Mouse (Mus musculus): ENCODE measurements around the gene Krtap3-3. TPM values are rescaled to one million over a fixed set of nuclear protein-coding genes. Genes with fewer than 3 reads are reported as not detected.
"Not testable (repeated sequence)": the region's sequence is repeated elsewhere in the genome, so short reads cannot be mapped to it uniquely, and the experiment has no call there.

Gene Krtap3-3
- polyA plus RNA-seq (2015; fragmentation: Nextera tagmentation; extraction: Ambion mirVana) = not detected in 2 replicates

- no peak within 1 kb of the TSS for H3K4me3 ChIP-seq
- H3K4me2 ChIP-seq = no peak within 1 kb of the TSS
- H3K9me3 ChIP-seq = no peaks in the 10 kb centered on the region
- no peaks in the 10 kb centered on the region for H3K36me3 ChIP-seq
- H3K9ac ChIP-seq = no peak within 1 kb of the TSS
- H3K27ac ChIP-seq = no peak within 1 kb of the TSS
- H3K27me3 ChIP-seq = no peaks in the 10 kb centered on the region
- 70% methylated on average over 4 of the region's 4 CpGs for WGBS
- H3K4me1 ChIP-seq = no peaks in the 10 kb centered on the region
- no peak for ATAC-seq (ENCODE audit: insufficient number of reproducible peaks, insufficient read depth, low FRiP score, low TSS enrichment, low read depth)
Measured at GRCm38 (mm10) chr11:99550765-99551164, at the start of gene Krtap3-3. Gene Krtap3-3, minus strand, starts transcription at chr11:99550865.

- H3K36me3 ChIP-seq; H3K4me1 ChIP-seq; H3K4me3 ChIP-seq; H3K4me2 ChIP-seq; H3K27ac ChIP-seq; H3K9me3 ChIP-seq; H3K9ac ChIP-seq; H3K27me3 ChIP-seq; ATAC-seq (ENCODE audit: insufficient number of reproducible peaks, insufficient read depth, low FRiP score, low TSS enrichment, low read depth): not testable (repeated sequence)
- WGBS = 84% methylated on average over 6 of the region's 6 CpGs
Measured at GRCm38 (mm10) chr11:99597742-99598141, 47.1 kb upstream of the Krtap3-3 start, which contains the start of gene Krtap9-3. Gene Krtap9-3, minus strand, starts transcription at chr11:99598105.

- 84% methylated on average over 6 of the region's 6 CpGs for WGBS
- no peak within 1 kb of the TSS for H3K4me2 ChIP-seq
- no peaks in the 10 kb centered on the region for H3K9me3 ChIP-seq
- H3K36me3 ChIP-seq = no peaks in the 10 kb centered on the region
- H3K4me3 ChIP-seq = no peak within 1 kb of the TSS
- no peaks in the 10 kb centered on the region for H3K27me3 ChIP-seq
- no peak within 1 kb of the TSS for H3K9ac ChIP-seq
- ATAC-seq (ENCODE audit: insufficient number of reproducible peaks, insufficient read depth, low FRiP score, low TSS enrichment, low read depth) = no peak
- H3K4me1 ChIP-seq = no peaks in the 10 kb centered on the region
- no peak within 1 kb of the TSS for H3K27ac ChIP-seq
Measured at GRCm38 (mm10) chr11:99590981-99591380, 40.3 kb upstream of the Krtap3-3 start, which contains the start of gene Krtap1-3. Gene Krtap1-3, minus strand, starts transcription at chr11:99591339.

GRCm38 (mm10) chr11:99585096-99585495 is 34.4 kb upstream of the Krtap3-3 start:
- Histone ChIP-seq H3K36me3 (no peaks in the 10 kb centered on the region), H3K4me3 (no peak overlapping the region), H3K9ac (no peak overlapping the region), H3K27me3 (no peaks in the 10 kb centered on the region), H3K9me3 (no peaks in the 10 kb centered on the region), H3K4me1 (no peaks in the 10 kb centered on the region), H3K4me2 (no peak overlapping the region), H3K27ac (no peak overlapping the region)
- no peak for ATAC-seq (ENCODE audit: insufficient number of reproducible peaks, insufficient read depth, low FRiP score, low TSS enrichment, low read depth)
- WGBS = 91% methylated on average over 7 of the region's 7 CpGs

- 71% methylated on average over 5 of the region's 5 CpGs for WGBS
- no peak within 1 kb of the TSS for H3K9ac ChIP-seq
- no peak within 1 kb of the TSS for H3K4me3 ChIP-seq
- no peak for ATAC-seq (ENCODE audit: insufficient number of reproducible peaks, insufficient read depth, low FRiP score, low TSS enrichment, low read depth)
- no peaks in the 10 kb centered on the region for H3K9me3 ChIP-seq
- H3K4me1 ChIP-seq = no peaks in the 10 kb centered on the region
- H3K27ac ChIP-seq = no peak within 1 kb of the TSS
- H3K27me3 ChIP-seq = no peaks in the 10 kb centered on the region
- no peak within 1 kb of the TSS for H3K4me2 ChIP-seq
- H3K36me3 ChIP-seq = no peaks in the 10 kb centered on the region
Measured at GRCm38 (mm10) chr11:99583245-99583704, 32.6 kb upstream of the Krtap3-3 start, which contains the start of gene Krtap1-4. Gene Krtap1-4, minus strand, starts transcription at chr11:99583654.

GRCm38 (mm10) chr11:99581564-99581963 is 30.9 kb upstream of the Krtap3-3 start:
- Histone ChIP-seq H3K9me3 (no peaks in the 10 kb centered on the region), H3K36me3 (no peaks in the 10 kb centered on the region), H3K27me3 (no peaks in the 10 kb centered on the region), H3K4me2 (no peak overlapping the region), H3K27ac (no peak overlapping the region), H3K4me3 (no peak overlapping the region), H3K9ac (no peak overlapping the region), H3K4me1 (no peaks in the 10 kb centered on the region)
- 79% methylated on average over 6 of the region's 6 CpGs for WGBS
- no peak for ATAC-seq (ENCODE audit: insufficient number of reproducible peaks, insufficient read depth, low FRiP score, low TSS enrichment, low read depth)

GRCm38 (mm10) chr11:99581051-99581450 is 30.4 kb upstream of the Krtap3-3 start:
- no peak for ATAC-seq (ENCODE audit: insufficient number of reproducible peaks, insufficient read depth, low FRiP score, low TSS enrichment, low read depth)
- 82% methylated on average over 5 of the region's 5 CpGs for WGBS
- H3K36me3 ChIP-seq = no peaks in the 10 kb centered on the region
- H3K9ac ChIP-seq = no peak overlapping the region
- H3K27ac ChIP-seq = no peak overlapping the region
- no peak overlapping the region for H3K4me2 ChIP-seq
- H3K27me3 ChIP-seq = no peaks in the 10 kb centered on the region
- H3K4me3 ChIP-seq = no peak overlapping the region
- no peaks in the 10 kb centered on the region for H3K9me3 ChIP-seq
- H3K4me1 ChIP-seq = no peaks in the 10 kb centered on the region

- Histone ChIP-seq H3K4me1 (no peaks in the 10 kb centered on the region), H3K4me3 (no peak within 1 kb of the TSS), H3K4me2 (no peak within 1 kb of the TSS), H3K9ac (no peak within 1 kb of the TSS), H3K36me3 (no peaks in the 10 kb centered on the region), H3K27ac (no peak within 1 kb of the TSS), H3K9me3 (no peaks in the 10 kb centered on the region), H3K27me3 (no peaks in the 10 kb centered on the region)
- 89% methylated on average over 6 of the region's 6 CpGs for WGBS
- no peak for ATAC-seq (ENCODE audit: insufficient number of reproducible peaks, insufficient read depth, low FRiP score, low TSS enrichment, low read depth)
Measured at GRCm38 (mm10) chr11:99580636-99581035, 30.0 kb upstream of the Krtap3-3 start, which contains the start of gene Krtap1-5. Gene Krtap1-5, minus strand, starts transcription at chr11:99581016.

GRCm38 (mm10) chr11:99574106-99574505 is 23.4 kb upstream of the Krtap3-3 start:
- H3K4me2 ChIP-seq = peak overlapping the region; percentile 53
- 7% methylated on average over 7 of the region's 7 CpGs for WGBS
- no peak for ATAC-seq (ENCODE audit: insufficient number of reproducible peaks, insufficient read depth, low FRiP score, low TSS enrichment, low read depth)
- 0 out of 2 replicates have a peak, but pooled peaks cover 2% of the 10 kb centered on the region for H3K4me1 ChIP-seq
- H3K9ac ChIP-seq = 0 out of 2 replicates have a peak overlapping the region, but pooled peaks have one; percentile 51
- no peaks in the 10 kb centered on the region for H3K27me3 ChIP-seq
- H3K9me3 ChIP-seq = no peaks in the 10 kb centered on the region
- H3K4me3 ChIP-seq = no peak overlapping the region
- no peak overlapping the region for H3K27ac ChIP-seq
- H3K36me3 ChIP-seq = no peaks in the 10 kb centered on the region

GRCm38 (mm10) chr11:99573164-99573563 is 22.5 kb upstream of the Krtap3-3 start:
- 63% methylated on average over 4 of the region's 4 CpGs for WGBS
- no peak overlapping the region for H3K4me3 ChIP-seq
- H3K9ac ChIP-seq = no peak overlapping the region

GRCm38 (mm10) chr11:99566530-99566929 is 15.9 kb upstream of the Krtap3-3 start, which contains the start of gene Krtap3-1:
Gene Krtap3-1, minus strand, starts transcription at chr11:99566630.
- no peak for ATAC-seq (ENCODE audit: insufficient number of reproducible peaks, insufficient read depth, low FRiP score, low TSS enrichment, low read depth)
- WGBS = 86% methylated on average over 7 of the region's 7 CpGs
- Histone ChIP-seq H3K4me2 (no peak within 1 kb of the TSS), H3K9ac (no peak within 1 kb of the TSS), H3K4me1 (no peaks in the 10 kb centered on the region), H3K4me3 (no peak within 1 kb of the TSS), H3K36me3 (no peaks in the 10 kb centered on the region), H3K9me3 (no peaks in the 10 kb centered on the region), H3K27me3 (no peaks in the 10 kb centered on the region), H3K27ac (no peak within 1 kb of the TSS)

More at GRCm38 (mm10) chr11:99573164-99573563, 22.5 kb upstream of the Krtap3-3 start:
- no peak for ATAC-seq (ENCODE audit: insufficient number of reproducible peaks, insufficient read depth, low FRiP score, low TSS enrichment, low read depth)
- Histone ChIP-seq H3K4me1 (0 out of 2 replicates have a peak, but pooled peaks cover 2% of the 10 kb centered on the region), H3K9me3 (no peaks in the 10 kb centered on the region), H3K27ac (no peak overlapping the region), H3K27me3 (no peaks in the 10 kb centered on the region), H3K4me2 (no peak overlapping the region), H3K36me3 (no peaks in the 10 kb centered on the region)

- Histone ChIP-seq H3K4me3 (no peak overlapping the region), H3K9me3 (no peaks in the 10 kb centered on the region), H3K9ac (no peak overlapping the region), H3K27ac (no peak overlapping the region), H3K27me3 (no peaks in the 10 kb centered on the region), H3K4me2 (no peak overlapping the region), H3K36me3 (no peaks in the 10 kb centered on the region), H3K4me1 (no peaks in the 10 kb centered on the region)
- ATAC-seq (ENCODE audit: insufficient number of reproducible peaks, insufficient read depth, low FRiP score, low TSS enrichment, low read depth) = no peak
- WGBS = 79% methylated on average over 6 of the region's 6 CpGs
Measured at GRCm38 (mm10) chr11:99562580-99562979, 11.9 kb upstream of the Krtap3-3 start.

Measured in embryonic facial prominence, embryonic 13.5 days (tissue).